Mouse (Mus musculus): Measurements from ENCODE around the gene Mia2. TPM values are rescaled to one million over a fixed set of nuclear protein-coding genes. Genes with fewer than 3 reads are reported as not detected.

Mia2 gene
- polyA plus RNA-seq, 1 experiment from 2014 or later = 58.2 TPM

- peak within 1 kb of the TSS; percentile 95 for H3K27ac ChIP-seq (replicated peaks)
- ATAC-seq (ENCODE audit: insufficient number of reproducible peaks, low FRiP score, low TSS enrichment, low read depth) = peak; percentile 99
- H3K9me3 ChIP-seq (replicated peaks) = no peaks in the 10 kb centered on the region
- H3K36me3 ChIP-seq = peaks cover 32% of the 10 kb centered on the region
- under 1% methylated on average over 43 of the region's 43 CpGs for WGBS
- H3K4me1 ChIP-seq = peaks cover 14% of the 10 kb centered on the region
- peak within 1 kb of the TSS; percentile 98 for H3K4me3 ChIP-seq (replicated peaks)
- H3K9ac ChIP-seq = peak within 1 kb of the TSS; percentile 99
- no peaks in the 10 kb centered on the region for H3K27me3 ChIP-seq
- H3K4me2 ChIP-seq (replicated peaks) = peak within 1 kb of the TSS; percentile 63
These were observed 29.0 kb upstream of the Mia2 start, which contains the start of gene Pnn for GRCm38 (mm10) chr12:59066448-59067077. Gene Pnn, plus strand, starts transcription at chr12:59066884.

GRCm38 (mm10) chr12:59067095-59067494 lies 28.5 kb upstream of the Mia2 start:
- peak overlapping the region; percentile 63 for H3K4me2 ChIP-seq (replicated peaks)
- peaks cover 37% of the 10 kb centered on the region for H3K36me3 ChIP-seq
- H3K27ac ChIP-seq (replicated peaks) = peak overlapping the region; percentile 87
- WGBS = 0% methylated on average over 41 of the region's 41 CpGs
- H3K27me3 ChIP-seq = no peaks in the 10 kb centered on the region
- H3K9me3 ChIP-seq (replicated peaks) = no peaks in the 10 kb centered on the region
- peak; percentile 49 for ATAC-seq (ENCODE audit: insufficient number of reproducible peaks, low FRiP score, low TSS enrichment, low read depth)
- H3K4me1 ChIP-seq = peaks cover 14% of the 10 kb centered on the region
- H3K9ac ChIP-seq = peak overlapping the region; percentile 99
- peak overlapping the region; percentile 98 for H3K4me3 ChIP-seq (replicated peaks)

GRCm38 (mm10) chr12:59068791-59069190 lies 26.8 kb upstream of the Mia2 start:
- Histone ChIP-seq H3K27ac (replicated peaks) (no peak overlapping the region), H3K4me1 (peaks cover 14% of the 10 kb centered on the region), H3K36me3 (peaks cover 43% of the 10 kb centered on the region), H3K9ac (no peak overlapping the region), H3K4me2 (replicated peaks) (no peak overlapping the region), H3K9me3 (replicated peaks) (no peaks in the 10 kb centered on the region), H3K4me3 (replicated peaks) (no peak overlapping the region), H3K27me3 (no peaks in the 10 kb centered on the region)
- 93% methylated on average over 13 of the region's 13 CpGs for WGBS
- no peak for ATAC-seq (ENCODE audit: insufficient number of reproducible peaks, low FRiP score, low TSS enrichment, low read depth)

- 88% methylated on average over 11 of the region's 11 CpGs for WGBS
These were observed 23.3 kb upstream of the Mia2 start for GRCm38 (mm10) chr12:59072286-59072685.

GRCm38 (mm10) chr12:59074052-59074451 lies 21.5 kb upstream of the Mia2 start:
- Histone ChIP-seq H3K36me3 (peaks cover 39% of the 10 kb centered on the region), H3K4me3 (replicated peaks) (no peak overlapping the region), H3K27me3 (no peaks in the 10 kb centered on the region), H3K9ac (no peak overlapping the region), H3K27ac (replicated peaks) (no peak overlapping the region), H3K4me1 (no peaks in the 10 kb centered on the region), H3K4me2 (replicated peaks) (no peak overlapping the region), H3K9me3 (replicated peaks) (no peaks in the 10 kb centered on the region)
- ATAC-seq (ENCODE audit: insufficient number of reproducible peaks, low FRiP score, low TSS enrichment, low read depth) = no peak
- WGBS = 69% methylated on average over 3 of the region's 3 CpGs

More at GRCm38 (mm10) chr12:59072286-59072685, 23.3 kb upstream of the Mia2 start:
- no peak overlapping the region for H3K9ac ChIP-seq
- no peak overlapping the region for H3K4me2 ChIP-seq (replicated peaks)
- H3K4me3 ChIP-seq (replicated peaks) = no peak overlapping the region
- H3K27me3 ChIP-seq = no peaks in the 10 kb centered on the region
- peaks cover 49% of the 10 kb centered on the region for H3K36me3 ChIP-seq
- no peaks in the 10 kb centered on the region for H3K9me3 ChIP-seq (replicated peaks)
- peaks cover 10% of the 10 kb centered on the region; the same call in 1 of the 2 replicates for H3K4me1 ChIP-seq
- no peak for ATAC-seq (ENCODE audit: insufficient number of reproducible peaks, low FRiP score, low TSS enrichment, low read depth)
- no peak overlapping the region for H3K27ac ChIP-seq (replicated peaks)

- H3K4me2 ChIP-seq (replicated peaks) = no peak overlapping the region
- ATAC-seq (ENCODE audit: insufficient number of reproducible peaks, low FRiP score, low TSS enrichment, low read depth) = no peak
- no peak overlapping the region for H3K9ac ChIP-seq
- no peaks in the 10 kb centered on the region for H3K27me3 ChIP-seq
- H3K4me3 ChIP-seq (replicated peaks) = no peak overlapping the region
- H3K36me3 ChIP-seq = peaks cover 13% of the 10 kb centered on the region
- 88% methylated on average over 3 of the region's 3 CpGs for WGBS
- no peaks in the 10 kb centered on the region for H3K9me3 ChIP-seq (replicated peaks)
- no peaks in the 10 kb centered on the region for H3K4me1 ChIP-seq
- H3K27ac ChIP-seq (replicated peaks) = no peak overlapping the region
These were observed 18.6 kb upstream of the Mia2 start for GRCm38 (mm10) chr12:59076996-59077395.

GRCm38 (mm10) chr12:59077883-59078282 lies 17.7 kb upstream of the Mia2 start:
- Histone ChIP-seq H3K27me3 (no peaks in the 10 kb centered on the region), H3K27ac (replicated peaks) (no peak overlapping the region), H3K4me1 (no peaks in the 10 kb centered on the region), H3K4me3 (replicated peaks) (no peak overlapping the region), H3K9ac (no peak overlapping the region), H3K36me3 (0 out of 2 replicates have a peak, but pooled peaks cover 5% of the 10 kb centered on the region), H3K9me3 (replicated peaks) (no peaks in the 10 kb centered on the region), H3K4me2 (replicated peaks) (no peak overlapping the region)
- WGBS = 90% methylated on average over 3 of the region's 3 CpGs
- no peak for ATAC-seq (ENCODE audit: insufficient number of reproducible peaks, low FRiP score, low TSS enrichment, low read depth)

GRCm38 (mm10) chr12:59080461-59080860 lies 15.1 kb upstream of the Mia2 start:
- WGBS = 83% methylated on average over 4 of the region's 4 CpGs

GRCm38 (mm10) chr12:59084446-59084845 lies 11.2 kb upstream of the Mia2 start:
- H3K36me3 ChIP-seq = no peaks in the 10 kb centered on the region
- no peak for ATAC-seq (ENCODE audit: insufficient number of reproducible peaks, low FRiP score, low TSS enrichment, low read depth)
- H3K27ac ChIP-seq (replicated peaks) = no peak overlapping the region
- no peaks in the 10 kb centered on the region for H3K9me3 ChIP-seq (replicated peaks)
- no peak overlapping the region for H3K4me2 ChIP-seq (replicated peaks)
- H3K4me1 ChIP-seq = no peaks in the 10 kb centered on the region
- no peaks in the 10 kb centered on the region for H3K27me3 ChIP-seq
- WGBS = 71% methylated on average over 5 of the region's 5 CpGs
- H3K4me3 ChIP-seq (replicated peaks) = no peak overlapping the region
- H3K9ac ChIP-seq = no peak overlapping the region

More at GRCm38 (mm10) chr12:59080461-59080860, 15.1 kb upstream of the Mia2 start:
- H3K36me3 ChIP-seq = no peaks in the 10 kb centered on the region
- no peaks in the 10 kb centered on the region for H3K27me3 ChIP-seq
- no peaks in the 10 kb centered on the region for H3K4me1 ChIP-seq
- ATAC-seq (ENCODE audit: insufficient number of reproducible peaks, low FRiP score, low TSS enrichment, low read depth) = no peak
- no peak overlapping the region for H3K27ac ChIP-seq (replicated peaks)
- H3K4me3 ChIP-seq (replicated peaks) = no peak overlapping the region
- no peak overlapping the region for H3K9ac ChIP-seq
- no peaks in the 10 kb centered on the region for H3K9me3 ChIP-seq (replicated peaks)
- no peak overlapping the region for H3K4me2 ChIP-seq (replicated peaks)

GRCm38 (mm10) chr12:59086171-59086570 lies 9.4 kb upstream of the Mia2 start:
- Histone ChIP-seq H3K4me2 (replicated peaks) (no peak overlapping the region), H3K4me3 (replicated peaks) (no peak overlapping the region), H3K27me3 (no peaks in the 10 kb centered on the region), H3K9me3 (replicated peaks) (no peaks in the 10 kb centered on the region), H3K36me3 (no peaks in the 10 kb centered on the region), H3K4me1 (no peaks in the 10 kb centered on the region), H3K27ac (replicated peaks) (no peak overlapping the region), H3K9ac (no peak overlapping the region)
- 84% methylated on average over 5 of the region's 5 CpGs for WGBS
- ATAC-seq (ENCODE audit: insufficient number of reproducible peaks, low FRiP score, low TSS enrichment, low read depth) = no peak

- Histone ChIP-seq H3K36me3 (no peaks in the 10 kb centered on the region), H3K27ac (replicated peaks) (no peak overlapping the region), H3K4me1 (no peaks in the 10 kb centered on the region), H3K9me3 (replicated peaks) (no peaks in the 10 kb centered on the region), H3K9ac (no peak overlapping the region), H3K27me3 (no peaks in the 10 kb centered on the region), H3K4me3 (replicated peaks) (no peak overlapping the region), H3K4me2 (replicated peaks) (no peak overlapping the region)
- no peak for ATAC-seq (ENCODE audit: insufficient number of reproducible peaks, low FRiP score, low TSS enrichment, low read depth)
- 44% methylated on average over 2 of the region's 2 CpGs for WGBS
These were observed 2.1 kb upstream of the Mia2 start for GRCm38 (mm10) chr12:59093543-59093942.

GRCm38 (mm10) chr12:59104771-59105170 lies 9.2 kb downstream of the Mia2 start:
- Histone ChIP-seq H3K27me3 (no peaks in the 10 kb centered on the region), H3K27ac (replicated peaks) (no peak overlapping the region), H3K9ac (no peak overlapping the region), H3K36me3 (no peaks in the 10 kb centered on the region), H3K4me2 (replicated peaks) (no peak overlapping the region), H3K4me3 (replicated peaks) (no peak overlapping the region), H3K9me3 (replicated peaks) (no peaks in the 10 kb centered on the region), H3K4me1 (no peaks in the 10 kb centered on the region)
- no peak for ATAC-seq (ENCODE audit: insufficient number of reproducible peaks, low FRiP score, low TSS enrichment, low read depth)
- 74% methylated on average over 5 of the region's 5 CpGs for WGBS

All from embryonic facial prominence, embryonic 15.5 days (tissue).